Mouse (Mus musculus): Measurements from ENCODE around the gene Fnbp1. TPM values are rescaled to one million over a fixed set of nuclear protein-coding genes. Genes with fewer than 3 reads are reported as not detected.

Fnbp1 gene
- polyA plus RNA-seq, 1 experiment from 2014 or later: 21.0 TPM

- no peak; the same call in 1 of the 2 replicates for ATAC-seq (ENCODE audit: low FRiP score, low TSS enrichment)
- H3K27me3 ChIP-seq (ENCODE audit: control insufficient read depth, insufficient read depth, low read length): peaks cover 5% of the 10 kb centered on the region; the same call in 1 of the 2 replicates
- no peak for DNase-seq
- WGBS: 40% methylated on average over 3 of the region's 3 CpGs
- no peak overlapping the region; the same call in 1 of the 2 replicates for H3K9ac ChIP-seq (replicated peaks; ENCODE audit: low read length)
- no peaks in the 10 kb centered on the region for H3K9me3 ChIP-seq (ENCODE audit: control insufficient read depth, low read length)
- peaks cover 16% of the 10 kb centered on the region for H3K36me3 ChIP-seq (ENCODE audit: control insufficient read depth, insufficient read depth, low read length)
- H3K4me3 ChIP-seq (replicated peaks; ENCODE audit: low read depth, low read length): peak overlapping the region; percentile 78
- H3K4me2 ChIP-seq (ENCODE audit: low read length): peak overlapping the region; percentile 88
- H3K4me1 ChIP-seq (ENCODE audit: control insufficient read depth, insufficient read depth, low read length): peaks cover 12% of the 10 kb centered on the region
- peak overlapping the region; percentile 86 for H3K27ac ChIP-seq (replicated peaks; ENCODE audit: low read depth, low read length)
These were observed 697 bp upstream of the Fnbp1 start for GRCm38 (mm10) chr2:31142505-31142904.

GRCm38 (mm10) chr2:31141074-31141866 is 538 bp downstream of the Fnbp1 start:
- Histone ChIP-seq H3K4me3 (replicated peaks; ENCODE audit: low read depth, low read length) (peak overlapping the region; percentile 78), H3K9ac (replicated peaks; ENCODE audit: low read length) (peak overlapping the region; percentile 85), H3K4me2 (ENCODE audit: low read length) (peak overlapping the region; percentile 88), H3K27me3 (ENCODE audit: control insufficient read depth, insufficient read depth, low read length) (peaks cover 5% of the 10 kb centered on the region; the same call in 1 of the 2 replicates), H3K36me3 (ENCODE audit: control insufficient read depth, insufficient read depth, low read length) (peaks cover 7% of the 10 kb centered on the region), H3K27ac (replicated peaks; ENCODE audit: low read depth, low read length) (peak overlapping the region; percentile 86), H3K9me3 (ENCODE audit: control insufficient read depth, low read length) (no peaks in the 10 kb centered on the region), H3K4me1 (ENCODE audit: control insufficient read depth, insufficient read depth, low read length) (peaks cover 12% of the 10 kb centered on the region)
- peak; percentile 63; the same call in 1 of the 2 replicates for ATAC-seq (ENCODE audit: low FRiP score, low TSS enrichment)
- peak; percentile 64 for DNase-seq
- under 1% methylated on average over 78 of the region's 78 CpGs for WGBS

GRCm38 (mm10) chr2:31140772-31141073 is 1.1 kb downstream of the Fnbp1 start:
- no peak for DNase-seq
- Histone ChIP-seq H3K27me3 (ENCODE audit: control insufficient read depth, insufficient read depth, low read length) (peaks cover 5% of the 10 kb centered on the region; the same call in 1 of the 2 replicates), H3K9ac (replicated peaks; ENCODE audit: low read length) (peak overlapping the region; percentile 85), H3K27ac (replicated peaks; ENCODE audit: low read depth, low read length) (peak overlapping the region; percentile 9; the same call in 1 of the 2 replicates), H3K4me2 (ENCODE audit: low read length) (peak overlapping the region; percentile 88), H3K4me1 (ENCODE audit: control insufficient read depth, insufficient read depth, low read length) (peaks cover 12% of the 10 kb centered on the region), H3K9me3 (ENCODE audit: control insufficient read depth, low read length) (no peaks in the 10 kb centered on the region), H3K36me3 (ENCODE audit: control insufficient read depth, insufficient read depth, low read length) (0 out of 2 replicates have a peak, but pooled peaks cover 5% of the 10 kb centered on the region), H3K4me3 (replicated peaks; ENCODE audit: low read depth, low read length) (peak overlapping the region; percentile 78)
- ATAC-seq (ENCODE audit: low FRiP score, low TSS enrichment): no peak
- WGBS: 8% methylated on average over 10 of the region's 10 CpGs

GRCm38 (mm10) chr2:31139991-31140771 is 1.6 kb downstream of the Fnbp1 start:
- H3K36me3 ChIP-seq (ENCODE audit: control insufficient read depth, insufficient read depth, low read length): 0 out of 2 replicates have a peak, but pooled peaks cover 1% of the 10 kb centered on the region
- peak overlapping the region; percentile 88 for H3K4me2 ChIP-seq (ENCODE audit: low read length)
- no peak overlapping the region for H3K27ac ChIP-seq (replicated peaks; ENCODE audit: low read depth, low read length)
- H3K9me3 ChIP-seq (ENCODE audit: control insufficient read depth, low read length): no peaks in the 10 kb centered on the region
- H3K27me3 ChIP-seq (ENCODE audit: control insufficient read depth, insufficient read depth, low read length): peaks cover 5% of the 10 kb centered on the region; the same call in 1 of the 2 replicates
- peak overlapping the region; percentile 78 for H3K4me3 ChIP-seq (replicated peaks; ENCODE audit: low read depth, low read length)
- DNase-seq (no peak), ATAC-seq (ENCODE audit: low FRiP score, low TSS enrichment) (no peak)
- WGBS: 81% methylated on average over 12 of the region's 12 CpGs
- peak overlapping the region; percentile 85 for H3K9ac ChIP-seq (replicated peaks; ENCODE audit: low read length)
- peaks cover 12% of the 10 kb centered on the region for H3K4me1 ChIP-seq (ENCODE audit: control insufficient read depth, insufficient read depth, low read length)

GRCm38 (mm10) chr2:31139174-31139632 is 2.6 kb downstream of the Fnbp1 start:
- H3K9ac ChIP-seq (replicated peaks; ENCODE audit: low read length): no peak overlapping the region
- peaks cover 5% of the 10 kb centered on the region; the same call in 1 of the 2 replicates for H3K27me3 ChIP-seq (ENCODE audit: control insufficient read depth, insufficient read depth, low read length)
- 93% methylated on average over 10 of the region's 10 CpGs for WGBS

GRCm38 (mm10) chr2:31137018-31137590 is 4.7 kb downstream of the Fnbp1 start:
- H3K4me2 ChIP-seq (ENCODE audit: low read length): no peak overlapping the region
- peaks cover 12% of the 10 kb centered on the region for H3K4me1 ChIP-seq (ENCODE audit: control insufficient read depth, insufficient read depth, low read length)
- ATAC-seq (ENCODE audit: low FRiP score, low TSS enrichment) (no peak), DNase-seq (no peak)
- H3K9ac ChIP-seq (replicated peaks; ENCODE audit: low read length): no peak overlapping the region
- H3K27me3 ChIP-seq (ENCODE audit: control insufficient read depth, insufficient read depth, low read length): peaks cover 5% of the 10 kb centered on the region; the same call in 1 of the 2 replicates
- H3K27ac ChIP-seq (replicated peaks; ENCODE audit: low read depth, low read length): no peak overlapping the region
- H3K36me3 ChIP-seq (ENCODE audit: control insufficient read depth, insufficient read depth, low read length): no peaks in the 10 kb centered on the region
- WGBS: 79% methylated on average over 14 of the region's 14 CpGs
- H3K4me3 ChIP-seq (replicated peaks; ENCODE audit: low read depth, low read length): no peak overlapping the region
- H3K9me3 ChIP-seq (ENCODE audit: control insufficient read depth, low read length): no peaks in the 10 kb centered on the region

More at GRCm38 (mm10) chr2:31139174-31139632, 2.6 kb downstream of the Fnbp1 start:
- Histone ChIP-seq H3K9me3 (ENCODE audit: control insufficient read depth, low read length) (no peaks in the 10 kb centered on the region), H3K4me1 (ENCODE audit: control insufficient read depth, insufficient read depth, low read length) (peaks cover 12% of the 10 kb centered on the region), H3K36me3 (ENCODE audit: control insufficient read depth, insufficient read depth, low read length) (no peaks in the 10 kb centered on the region), H3K4me2 (ENCODE audit: low read length) (no peak overlapping the region), H3K4me3 (replicated peaks; ENCODE audit: low read depth, low read length) (no peak overlapping the region), H3K27ac (replicated peaks; ENCODE audit: low read depth, low read length) (no peak overlapping the region)
- DNase-seq: no peak
- no peak for ATAC-seq (ENCODE audit: low FRiP score, low TSS enrichment)

GRCm38 (mm10) chr2:31136338-31136737 is 5.5 kb downstream of the Fnbp1 start:
- 78% methylated on average over 12 of the region's 13 CpGs for WGBS
- no peak overlapping the region for H3K4me3 ChIP-seq (replicated peaks; ENCODE audit: low read depth, low read length)
- H3K9me3 ChIP-seq (ENCODE audit: control insufficient read depth, low read length): no peaks in the 10 kb centered on the region
- ATAC-seq (ENCODE audit: low FRiP score, low TSS enrichment): no peak
- H3K9ac ChIP-seq (replicated peaks; ENCODE audit: low read length): no peak overlapping the region
- peaks cover 12% of the 10 kb centered on the region for H3K4me1 ChIP-seq (ENCODE audit: control insufficient read depth, insufficient read depth, low read length)
- H3K27me3 ChIP-seq (ENCODE audit: control insufficient read depth, insufficient read depth, low read length): peaks cover 5% of the 10 kb centered on the region; the same call in 1 of the 2 replicates
- no peak overlapping the region for H3K4me2 ChIP-seq (ENCODE audit: low read length)
- DNase-seq: no peak
- H3K36me3 ChIP-seq (ENCODE audit: control insufficient read depth, insufficient read depth, low read length): no peaks in the 10 kb centered on the region
- H3K27ac ChIP-seq (replicated peaks; ENCODE audit: low read depth, low read length): no peak overlapping the region

GRCm38 (mm10) chr2:31135512-31135931 is 6.3 kb downstream of the Fnbp1 start:
- Histone ChIP-seq H3K4me2 (ENCODE audit: low read length) (no peak overlapping the region), H3K4me3 (replicated peaks; ENCODE audit: low read depth, low read length) (no peak overlapping the region), H3K27me3 (ENCODE audit: control insufficient read depth, insufficient read depth, low read length) (peaks cover 5% of the 10 kb centered on the region; the same call in 1 of the 2 replicates), H3K36me3 (ENCODE audit: control insufficient read depth, insufficient read depth, low read length) (no peaks in the 10 kb centered on the region), H3K27ac (replicated peaks; ENCODE audit: low read depth, low read length) (no peak overlapping the region), H3K4me1 (ENCODE audit: control insufficient read depth, insufficient read depth, low read length) (peaks cover 6% of the 10 kb centered on the region), H3K9ac (replicated peaks; ENCODE audit: low read length) (no peak overlapping the region), H3K9me3 (ENCODE audit: control insufficient read depth, low read length) (no peaks in the 10 kb centered on the region)
- no peak for DNase-seq
- 65% methylated on average over 13 of the region's 13 CpGs for WGBS
- ATAC-seq (ENCODE audit: low FRiP score, low TSS enrichment): no peak

All from midbrain, embryonic 14.5 days (tissue).